Mouse (Mus musculus): ENCODE results near the gene Mylk. TPM values are rescaled to one million over a fixed set of nuclear protein-coding genes. Genes with fewer than 3 reads are reported as not detected.

Mylk gene
- polyA plus RNA-seq, 1 experiment from 2014 or later, result 3.9 TPM

GRCm38 (mm10) chr16:34926531-34927435, 181.8 kb downstream of the Mylk start:
- Histone ChIP-seq H3K9me3 (ENCODE audit: control insufficient read depth, low read length) (no peaks in the 10 kb centered on the region), H3K4me1 (replicated peaks; ENCODE audit: control insufficient read depth, insufficient read depth, low read length) (no peaks in the 10 kb centered on the region), H3K4me2 (ENCODE audit: low read depth, low read length, severe bottlenecking) (no peak overlapping the region), H3K36me3 (ENCODE audit: control insufficient read depth, insufficient read depth, low read length) (no peaks in the 10 kb centered on the region), H3K4me3 (ENCODE audit: low read depth, low read length) (no peak overlapping the region), H3K27ac (ENCODE audit: low read depth, low read length) (no peak overlapping the region), H3K9ac (ENCODE audit: low read length) (no peak overlapping the region), H3K27me3 (ENCODE audit: control insufficient read depth, insufficient read depth, low read length) (no peaks in the 10 kb centered on the region)
- 81% methylated on average over 9 of the region's 9 CpGs for WGBS
- no peak for ATAC-seq (replicated peaks; ENCODE audit: low FRiP score)
- no peak for DNase-seq (ENCODE audit: low spot score)

- Histone ChIP-seq H3K4me1 (replicated peaks; ENCODE audit: control insufficient read depth, insufficient read depth, low read length) (no peaks in the 10 kb centered on the region), H3K36me3 (ENCODE audit: control insufficient read depth, insufficient read depth, low read length) (no peaks in the 10 kb centered on the region), H3K9ac (ENCODE audit: low read length) (no peak overlapping the region), H3K4me2 (ENCODE audit: low read depth, low read length, severe bottlenecking) (no peak overlapping the region), H3K9me3 (ENCODE audit: control insufficient read depth, low read length) (no peaks in the 10 kb centered on the region), H3K27me3 (ENCODE audit: control insufficient read depth, insufficient read depth, low read length) (no peaks in the 10 kb centered on the region), H3K27ac (ENCODE audit: low read depth, low read length) (no peak overlapping the region), H3K4me3 (ENCODE audit: low read depth, low read length) (no peak overlapping the region)
- WGBS, result 87% methylated on average over 8 of the region's 8 CpGs
- ATAC-seq (replicated peaks; ENCODE audit: low FRiP score) (no peak), DNase-seq (ENCODE audit: low spot score) (no peak)
These were observed 184.7 kb downstream of the Mylk start for GRCm38 (mm10) chr16:34929686-34930085.

- DNase-seq (ENCODE audit: low spot score) (no peak), ATAC-seq (replicated peaks; ENCODE audit: low FRiP score) (no peak)
- no peak overlapping the region for H3K9ac ChIP-seq (ENCODE audit: low read length)
- WGBS, result 79% methylated on average over 7 of the region's 7 CpGs
- H3K9me3 ChIP-seq (ENCODE audit: control insufficient read depth, low read length), result no peaks in the 10 kb centered on the region
- H3K36me3 ChIP-seq (ENCODE audit: control insufficient read depth, insufficient read depth, low read length), result no peaks in the 10 kb centered on the region
- H3K27me3 ChIP-seq (ENCODE audit: control insufficient read depth, insufficient read depth, low read length), result no peaks in the 10 kb centered on the region
- no peak overlapping the region for H3K4me2 ChIP-seq (ENCODE audit: low read depth, low read length, severe bottlenecking)
- no peak overlapping the region for H3K4me3 ChIP-seq (ENCODE audit: low read depth, low read length)
- H3K27ac ChIP-seq (ENCODE audit: low read depth, low read length), result no peak overlapping the region
- no peaks in the 10 kb centered on the region for H3K4me1 ChIP-seq (replicated peaks; ENCODE audit: control insufficient read depth, insufficient read depth, low read length)
These were observed 185.1 kb downstream of the Mylk start for GRCm38 (mm10) chr16:34930110-34930509.

GRCm38 (mm10) chr16:34931306-34931705, 186.3 kb downstream of the Mylk start:
- Histone ChIP-seq H3K9ac (ENCODE audit: low read length) (no peak overlapping the region), H3K27me3 (ENCODE audit: control insufficient read depth, insufficient read depth, low read length) (no peaks in the 10 kb centered on the region), H3K27ac (ENCODE audit: low read depth, low read length) (no peak overlapping the region), H3K4me1 (replicated peaks; ENCODE audit: control insufficient read depth, insufficient read depth, low read length) (peaks cover 3% of the 10 kb centered on the region; the same call in 1 of the 2 replicates), H3K4me3 (ENCODE audit: low read depth, low read length) (no peak overlapping the region), H3K4me2 (ENCODE audit: low read depth, low read length, severe bottlenecking) (no peak overlapping the region), H3K9me3 (ENCODE audit: control insufficient read depth, low read length) (no peaks in the 10 kb centered on the region), H3K36me3 (ENCODE audit: control insufficient read depth, insufficient read depth, low read length) (no peaks in the 10 kb centered on the region)
- no peak for ATAC-seq (replicated peaks; ENCODE audit: low FRiP score)
- WGBS, result 86% methylated on average over 2 of the region's 2 CpGs
- no peak for DNase-seq (ENCODE audit: low spot score)

GRCm38 (mm10) chr16:34933173-34933572, 188.2 kb downstream of the Mylk start:
- DNase-seq (ENCODE audit: low spot score) (no peak), ATAC-seq (replicated peaks; ENCODE audit: low FRiP score) (no peak)
- 86% methylated on average over 4 of the region's 4 CpGs for WGBS
- Histone ChIP-seq H3K27me3 (ENCODE audit: control insufficient read depth, insufficient read depth, low read length) (no peaks in the 10 kb centered on the region), H3K9me3 (ENCODE audit: control insufficient read depth, low read length) (no peaks in the 10 kb centered on the region), H3K4me1 (replicated peaks; ENCODE audit: control insufficient read depth, insufficient read depth, low read length) (peaks cover 3% of the 10 kb centered on the region; the same call in 1 of the 2 replicates), H3K27ac (ENCODE audit: low read depth, low read length) (no peak overlapping the region), H3K4me3 (ENCODE audit: low read depth, low read length) (no peak overlapping the region), H3K9ac (ENCODE audit: low read length) (no peak overlapping the region), H3K36me3 (ENCODE audit: control insufficient read depth, insufficient read depth, low read length) (no peaks in the 10 kb centered on the region), H3K4me2 (ENCODE audit: low read depth, low read length, severe bottlenecking) (no peak overlapping the region)

- no peaks in the 10 kb centered on the region for H3K9me3 ChIP-seq (ENCODE audit: control insufficient read depth, low read length)
- no peak for ATAC-seq (replicated peaks; ENCODE audit: low FRiP score)
- no peak overlapping the region for H3K4me2 ChIP-seq (ENCODE audit: low read depth, low read length, severe bottlenecking)
- no peaks in the 10 kb centered on the region for H3K27me3 ChIP-seq (ENCODE audit: control insufficient read depth, insufficient read depth, low read length)
- DNase-seq (ENCODE audit: low spot score), result no peak
- no peak overlapping the region for H3K9ac ChIP-seq (ENCODE audit: low read length)
- no peak overlapping the region for H3K4me3 ChIP-seq (ENCODE audit: low read depth, low read length)
- 37% methylated on average over 6 of the region's 6 CpGs for WGBS
- H3K36me3 ChIP-seq (ENCODE audit: control insufficient read depth, insufficient read depth, low read length), result no peaks in the 10 kb centered on the region
- peaks cover 3% of the 10 kb centered on the region; the same call in 1 of the 2 replicates for H3K4me1 ChIP-seq (replicated peaks; ENCODE audit: control insufficient read depth, insufficient read depth, low read length)
- H3K27ac ChIP-seq (ENCODE audit: low read depth, low read length), result no peak overlapping the region
These were observed 189.5 kb downstream of the Mylk start for GRCm38 (mm10) chr16:34934486-34934885.

GRCm38 (mm10) chr16:34935514-34936338, 190.7 kb downstream of the Mylk start:
- WGBS, result 47% methylated on average over 9 of the region's 9 CpGs
- no peak overlapping the region for H3K4me3 ChIP-seq (ENCODE audit: low read depth, low read length)
- no peak overlapping the region; the same call in 1 of the 2 replicates for H3K27ac ChIP-seq (ENCODE audit: low read depth, low read length)
- no peaks in the 10 kb centered on the region for H3K9me3 ChIP-seq (ENCODE audit: control insufficient read depth, low read length)
- H3K36me3 ChIP-seq (ENCODE audit: control insufficient read depth, insufficient read depth, low read length), result no peaks in the 10 kb centered on the region
- ATAC-seq (replicated peaks; ENCODE audit: low FRiP score) (no peak), DNase-seq (ENCODE audit: low spot score) (peak; percentile 67)
- no peak overlapping the region for H3K9ac ChIP-seq (ENCODE audit: low read length)
- H3K4me2 ChIP-seq (ENCODE audit: low read depth, low read length, severe bottlenecking), result no peak overlapping the region
- no peaks in the 10 kb centered on the region for H3K27me3 ChIP-seq (ENCODE audit: control insufficient read depth, insufficient read depth, low read length)
- H3K4me1 ChIP-seq (replicated peaks; ENCODE audit: control insufficient read depth, insufficient read depth, low read length), result peaks cover 3% of the 10 kb centered on the region; the same call in 1 of the 2 replicates

- Histone ChIP-seq H3K27ac (ENCODE audit: low read depth, low read length) (no peak overlapping the region; the same call in 1 of the 2 replicates), H3K4me3 (ENCODE audit: low read depth, low read length) (no peak overlapping the region), H3K36me3 (ENCODE audit: control insufficient read depth, insufficient read depth, low read length) (no peaks in the 10 kb centered on the region), H3K4me2 (ENCODE audit: low read depth, low read length, severe bottlenecking) (no peak overlapping the region), H3K9ac (ENCODE audit: low read length) (no peak overlapping the region), H3K9me3 (ENCODE audit: control insufficient read depth, low read length) (no peaks in the 10 kb centered on the region), H3K4me1 (replicated peaks; ENCODE audit: control insufficient read depth, insufficient read depth, low read length) (peaks cover 3% of the 10 kb centered on the region; the same call in 1 of the 2 replicates), H3K27me3 (ENCODE audit: control insufficient read depth, insufficient read depth, low read length) (no peaks in the 10 kb centered on the region)
- no peak for DNase-seq (ENCODE audit: low spot score)
- no peak for ATAC-seq (replicated peaks; ENCODE audit: low FRiP score)
- 54% methylated on average over 9 of the region's 9 CpGs for WGBS
These were observed 191.4 kb downstream of the Mylk start for GRCm38 (mm10) chr16:34936339-34936810.
